Mouse (Mus musculus): ENCODE results near the gene Phlpp1. TPM values are rescaled to one million over a fixed set of nuclear protein-coding genes. Genes with fewer than 3 reads are reported as not detected.

The Phlpp1 gene
- polyA plus RNA-seq, 1 experiment from 2014 or later, result 0.73 TPM

- no peak for DNase-seq
- Histone ChIP-seq H3K27me3 (ENCODE audit: insufficient read depth, low read length) (no peaks in the 10 kb centered on the region), H3K4me2 (ENCODE audit: low read depth, low read length) (no peak overlapping the region), H3K27ac (ENCODE audit: low read depth) (no peak overlapping the region), H3K9me3 (ENCODE audit: low read length) (no peaks in the 10 kb centered on the region), H3K4me3 (ENCODE audit: low read depth, low read length) (no peak overlapping the region), H3K36me3 (replicated peaks; ENCODE audit: insufficient read depth, low read length) (no peaks in the 10 kb centered on the region), H3K4me1 (ENCODE audit: insufficient read depth) (peaks cover 7% of the 10 kb centered on the region), H3K9ac (replicated peaks) (no peak overlapping the region)
- 70% methylated on average over 8 of the region's 8 CpGs for WGBS (ENCODE audit: insufficient replicate concordance)
- no peak for TF ChIP-seq CTCF (IDR thresholded peaks at IDR 0.05; ENCODE audit: low read depth)
- no peak for TF ChIP-seq EP300 (IDR thresholded peaks at IDR 0.05; ENCODE audit: low read depth)
- ATAC-seq, result no peak
Observed at GRCm38 (mm10) chr1:106177868-106178790, 6.6 kb downstream of the Phlpp1 start.

- no peak for TF ChIP-seq CTCF (IDR thresholded peaks at IDR 0.05; ENCODE audit: low read depth)
- TF ChIP-seq EP300 (IDR thresholded peaks at IDR 0.05; ENCODE audit: low read depth), result no peak
- no peak overlapping the region for H3K4me2 ChIP-seq (ENCODE audit: low read depth, low read length)
- no peaks in the 10 kb centered on the region for H3K27me3 ChIP-seq (ENCODE audit: insufficient read depth, low read length)
- DNase-seq, result no peak
- no peak for ATAC-seq
- WGBS (ENCODE audit: insufficient replicate concordance), result 83% methylated on average over 2 of the region's 2 CpGs
- H3K9ac ChIP-seq (replicated peaks), result no peak overlapping the region
- no peak overlapping the region for H3K4me3 ChIP-seq (ENCODE audit: low read depth, low read length)
- H3K9me3 ChIP-seq (ENCODE audit: low read length), result no peaks in the 10 kb centered on the region
- H3K36me3 ChIP-seq (replicated peaks; ENCODE audit: insufficient read depth, low read length), result no peaks in the 10 kb centered on the region
- no peak overlapping the region for H3K27ac ChIP-seq (ENCODE audit: low read depth)
- no peaks in the 10 kb centered on the region; the same call in 1 of the 2 replicates for H3K4me1 ChIP-seq (ENCODE audit: insufficient read depth)
Observed at GRCm38 (mm10) chr1:106183701-106184100, 12.1 kb downstream of the Phlpp1 start.

GRCm38 (mm10) chr1:106184780-106185460, 13.4 kb downstream of the Phlpp1 start:
- Histone ChIP-seq H3K4me1 (ENCODE audit: insufficient read depth) (no peaks in the 10 kb centered on the region; the same call in 1 of the 2 replicates), H3K27me3 (ENCODE audit: insufficient read depth, low read length) (no peaks in the 10 kb centered on the region), H3K36me3 (replicated peaks; ENCODE audit: insufficient read depth, low read length) (no peaks in the 10 kb centered on the region), H3K9ac (replicated peaks) (no peak overlapping the region), H3K9me3 (ENCODE audit: low read length) (no peaks in the 10 kb centered on the region), H3K4me3 (ENCODE audit: low read depth, low read length) (no peak overlapping the region), H3K27ac (ENCODE audit: low read depth) (no peak overlapping the region), H3K4me2 (ENCODE audit: low read depth, low read length) (no peak overlapping the region)
- WGBS (ENCODE audit: insufficient replicate concordance), result 72% methylated on average over 4 of the region's 4 CpGs
- no peak for ATAC-seq
- no peak for DNase-seq
- TF ChIP-seq EP300 (IDR thresholded peaks at IDR 0.05; ENCODE audit: low read depth) (no peak), CTCF (IDR thresholded peaks at IDR 0.05; ENCODE audit: low read depth) (no peak)

- Histone ChIP-seq H3K27ac (ENCODE audit: low read depth) (no peak overlapping the region), H3K4me3 (ENCODE audit: low read depth, low read length) (no peak overlapping the region), H3K4me2 (ENCODE audit: low read depth, low read length) (no peak overlapping the region), H3K36me3 (replicated peaks; ENCODE audit: insufficient read depth, low read length) (no peaks in the 10 kb centered on the region), H3K4me1 (ENCODE audit: insufficient read depth) (no peaks in the 10 kb centered on the region; the same call in 1 of the 2 replicates), H3K9ac (replicated peaks) (no peak overlapping the region), H3K9me3 (ENCODE audit: low read length) (no peaks in the 10 kb centered on the region), H3K27me3 (ENCODE audit: insufficient read depth, low read length) (no peaks in the 10 kb centered on the region)
- 73% methylated on average over 2 of the region's 2 CpGs for WGBS (ENCODE audit: insufficient replicate concordance)
- no peak for TF ChIP-seq CTCF (IDR thresholded peaks at IDR 0.05; ENCODE audit: low read depth)
- ATAC-seq (no peak), DNase-seq (no peak)
Observed at GRCm38 (mm10) chr1:106185461-106185924, 13.9 kb downstream of the Phlpp1 start.

GRCm38 (mm10) chr1:106186062-106186461, 14.5 kb downstream of the Phlpp1 start:
- no peak overlapping the region for H3K4me3 ChIP-seq (ENCODE audit: low read depth, low read length)
- H3K4me1 ChIP-seq (ENCODE audit: insufficient read depth), result no peaks in the 10 kb centered on the region; the same call in 1 of the 2 replicates
- no peak for DNase-seq
- 63% methylated on average over 2 of the region's 2 CpGs for WGBS (ENCODE audit: insufficient replicate concordance)
- no peak overlapping the region for H3K9ac ChIP-seq (replicated peaks)
- H3K4me2 ChIP-seq (ENCODE audit: low read depth, low read length), result no peak overlapping the region
- no peak for ATAC-seq
- no peaks in the 10 kb centered on the region for H3K9me3 ChIP-seq (ENCODE audit: low read length)
- TF ChIP-seq CTCF (IDR thresholded peaks at IDR 0.05; ENCODE audit: low read depth) (no peak), EP300 (IDR thresholded peaks at IDR 0.05; ENCODE audit: low read depth) (no peak)
- no peaks in the 10 kb centered on the region for H3K36me3 ChIP-seq (replicated peaks; ENCODE audit: insufficient read depth, low read length)
- H3K27me3 ChIP-seq (ENCODE audit: insufficient read depth, low read length), result no peaks in the 10 kb centered on the region
- H3K27ac ChIP-seq (ENCODE audit: low read depth), result no peak overlapping the region

GRCm38 (mm10) chr1:106187480-106187879, 15.9 kb downstream of the Phlpp1 start:
- no peak for ATAC-seq
- DNase-seq, result no peak
- Histone ChIP-seq H3K36me3 (replicated peaks; ENCODE audit: insufficient read depth, low read length) (no peaks in the 10 kb centered on the region), H3K4me2 (ENCODE audit: low read depth, low read length) (no peak overlapping the region), H3K4me1 (ENCODE audit: insufficient read depth) (no peaks in the 10 kb centered on the region; the same call in 1 of the 2 replicates), H3K9ac (replicated peaks) (no peak overlapping the region), H3K9me3 (ENCODE audit: low read length) (no peaks in the 10 kb centered on the region), H3K27ac (ENCODE audit: low read depth) (no peak overlapping the region), H3K27me3 (ENCODE audit: insufficient read depth, low read length) (no peaks in the 10 kb centered on the region), H3K4me3 (ENCODE audit: low read depth, low read length) (no peak overlapping the region)
- no peak for TF ChIP-seq CTCF (IDR thresholded peaks at IDR 0.05; ENCODE audit: low read depth)
- no peak for TF ChIP-seq EP300 (IDR thresholded peaks at IDR 0.05; ENCODE audit: low read depth)
